Mouse (Mus musculus) urinary bladder, postnatal 4 days (tissue): ENCODE results near the gene Cemip.

Experiments
- DNase-seq, 2 experiments: peaks; one replicate each; pipeline ENCODE4 v3.0.0; 2021 to 2022; ENCODE audit warnings: low spot score in 2 of 2

Cemip gene

DNA sequence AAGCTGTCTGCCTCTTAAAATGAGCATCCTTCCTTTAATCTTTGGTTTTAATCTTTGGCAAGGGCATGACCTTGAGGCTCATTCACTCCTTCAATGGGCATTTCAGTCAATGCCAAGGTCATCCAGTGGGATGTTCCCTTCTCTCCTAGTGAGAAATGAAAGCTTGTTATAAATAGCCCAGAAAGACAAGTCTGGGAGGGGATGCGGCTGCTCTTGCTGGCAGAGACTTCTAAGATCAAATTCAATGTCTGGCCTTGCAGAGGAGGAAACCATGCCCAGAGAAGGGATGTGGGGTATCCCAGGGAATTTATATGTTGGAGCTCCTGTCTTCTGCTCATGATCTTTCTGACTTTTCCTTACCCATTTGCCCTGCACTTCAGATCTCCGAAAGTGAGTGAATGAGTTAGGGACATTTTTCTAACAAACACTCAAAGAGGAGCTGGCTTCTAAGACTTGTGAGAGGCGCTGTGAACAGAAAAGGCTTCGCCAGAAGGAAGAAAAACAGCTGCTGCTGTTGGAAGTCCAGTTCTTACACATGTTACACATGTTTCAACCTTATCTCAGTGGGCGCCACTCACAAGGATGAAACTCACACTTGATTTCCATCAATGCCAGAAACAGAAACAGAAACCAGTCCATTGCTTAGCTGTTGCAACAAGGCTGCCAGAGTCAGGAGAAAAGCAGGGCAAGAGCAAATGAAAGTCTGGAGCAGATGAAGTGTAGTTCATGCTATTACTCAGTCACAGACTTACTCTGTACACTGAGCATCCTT lies 120.1 kb downstream of the Cemip start:
- DNase-seq = no peak

GRCm38 (mm10) chr7:83965181-83965580 lies 121.1 kb downstream of the Cemip start:
- DNase-seq = no peak

DNA sequence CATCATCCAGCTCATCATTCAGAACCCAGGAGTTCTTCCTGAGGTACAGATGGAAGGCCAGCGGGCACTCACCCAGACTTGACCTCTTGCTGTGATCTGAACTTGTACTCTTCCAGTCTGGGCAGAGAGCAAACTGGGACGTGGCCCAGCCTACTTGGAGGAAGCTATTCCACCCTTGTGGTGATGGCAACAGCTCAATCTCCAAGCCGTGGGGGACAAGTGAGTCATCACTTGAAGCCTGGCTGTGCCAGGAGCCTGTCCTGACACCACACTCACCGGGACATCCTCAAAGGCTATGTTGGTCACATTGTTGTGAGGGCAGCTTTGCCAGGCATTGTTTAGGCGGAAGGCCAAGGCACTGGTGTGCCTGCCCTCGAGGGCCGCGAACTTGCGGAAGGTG lies 133.8 kb downstream of the Cemip start:
- DNase-seq = no peak

GRCm38 (mm10) chr7:83951327-83951726 lies 135.0 kb downstream of the Cemip start:
- DNase-seq = no peak

DNA sequence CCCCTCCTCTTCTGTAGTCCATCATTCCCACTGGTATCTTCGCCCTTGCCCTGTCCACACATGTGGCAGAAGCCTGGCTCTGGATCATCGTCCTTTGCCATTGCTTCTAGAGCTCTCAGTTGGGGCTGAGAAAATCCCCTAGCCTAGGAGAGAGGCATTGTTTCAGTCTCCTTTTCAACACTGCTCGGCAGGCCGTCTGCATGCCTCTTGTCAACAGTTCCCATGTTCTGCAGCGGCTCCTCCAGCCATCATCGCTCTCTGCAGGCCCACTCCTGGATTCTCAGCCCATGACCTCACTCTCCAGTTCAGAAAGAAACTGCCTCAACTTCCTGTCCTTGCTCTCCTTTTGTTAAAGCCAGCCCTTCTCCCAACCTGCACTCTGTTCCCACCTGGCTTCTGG lies 136.6 kb downstream of the Cemip start:
- no peak for DNase-seq

DNA sequence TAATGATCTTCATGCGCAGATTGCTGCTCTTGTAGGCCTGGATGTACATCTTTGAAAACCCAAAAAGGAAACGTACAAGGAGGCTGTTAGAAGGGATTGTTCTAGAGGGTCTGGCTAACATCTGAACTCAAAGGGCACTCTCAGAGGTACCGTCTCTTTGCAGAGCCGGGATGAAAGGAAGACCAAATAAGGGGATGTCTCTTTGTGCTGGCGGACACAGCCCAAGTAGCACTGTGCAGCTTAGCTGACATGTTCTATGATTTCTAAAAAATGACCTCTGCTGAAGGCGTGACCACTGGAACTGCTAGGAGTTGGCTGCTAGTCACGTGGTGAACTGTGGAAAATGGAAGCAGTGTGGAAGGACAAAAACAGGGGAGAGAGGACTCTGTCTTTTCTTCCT lies 137.6 kb downstream of the Cemip start:
- DNase-seq = no peak

DNA sequence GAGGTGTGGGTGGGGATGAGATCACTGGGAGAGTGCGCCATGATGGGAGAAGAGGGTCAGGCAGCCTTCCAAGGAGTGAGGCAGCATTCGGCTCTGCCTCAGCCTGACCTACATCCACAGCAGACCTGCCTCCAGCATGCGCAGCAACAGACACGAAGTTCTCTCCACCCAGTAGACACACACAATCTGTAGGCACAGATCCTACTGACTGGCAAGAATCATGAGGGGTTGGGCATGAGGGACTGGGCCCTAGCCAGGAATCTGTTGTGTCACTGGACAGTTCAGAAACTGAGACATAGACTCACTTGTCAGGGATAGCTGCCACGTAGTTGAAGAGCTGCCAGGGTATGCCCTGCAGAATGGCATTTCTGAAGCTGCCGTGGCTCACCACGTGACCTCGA lies 144.6 kb downstream of the Cemip start:
- no peak for DNase-seq

DNA sequence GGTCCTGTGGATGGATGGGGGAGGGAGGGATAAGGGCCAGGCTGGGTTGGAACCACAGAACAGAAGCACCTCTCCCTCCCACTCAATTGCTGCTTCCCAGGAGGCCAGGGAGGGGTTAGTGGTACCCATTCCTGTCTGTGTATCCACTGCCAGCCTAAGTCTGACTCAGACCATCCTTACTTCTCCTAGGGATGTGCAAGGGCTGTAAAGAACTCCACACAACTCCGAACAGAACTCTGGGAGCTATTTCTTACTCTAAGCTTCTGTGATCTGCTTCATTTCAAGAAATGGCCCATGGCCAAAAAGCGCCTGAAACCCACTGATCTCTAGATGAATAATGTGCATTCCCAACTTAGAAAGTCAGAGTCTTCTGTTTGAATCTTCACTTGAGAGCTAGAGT lies 146.2 kb downstream of the Cemip start:
- DNase-seq = no peak

- DNase-seq = no peak
Observed at GRCm38 (mm10) chr7:83939017-83939721, 147.1 kb downstream of the Cemip start.

DNA sequence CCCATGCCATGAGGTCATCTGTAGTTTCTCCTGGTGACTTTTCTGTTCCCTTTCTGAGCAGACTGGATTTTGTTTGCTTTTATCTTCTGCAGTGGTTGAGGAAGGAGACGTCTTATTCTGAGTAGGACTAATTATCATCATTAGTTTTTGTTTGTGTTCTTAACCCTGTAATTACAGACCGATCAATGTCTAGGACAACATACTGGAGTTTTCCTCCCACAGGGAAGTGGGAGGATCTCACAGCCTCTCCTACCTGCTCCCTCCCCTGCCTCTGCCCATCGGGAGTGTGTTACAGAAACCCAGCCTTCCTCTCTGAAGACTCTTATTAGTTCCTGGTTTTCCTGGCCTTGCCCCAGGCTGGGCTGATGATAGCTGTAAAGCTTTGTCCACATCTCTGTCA lies 164.7 kb downstream of the Cemip start:
- no peak for DNase-seq

- no peak for DNase-seq
Observed at GRCm38 (mm10) chr7:83920241-83920640, 166.1 kb downstream of the Cemip start.

DNA sequence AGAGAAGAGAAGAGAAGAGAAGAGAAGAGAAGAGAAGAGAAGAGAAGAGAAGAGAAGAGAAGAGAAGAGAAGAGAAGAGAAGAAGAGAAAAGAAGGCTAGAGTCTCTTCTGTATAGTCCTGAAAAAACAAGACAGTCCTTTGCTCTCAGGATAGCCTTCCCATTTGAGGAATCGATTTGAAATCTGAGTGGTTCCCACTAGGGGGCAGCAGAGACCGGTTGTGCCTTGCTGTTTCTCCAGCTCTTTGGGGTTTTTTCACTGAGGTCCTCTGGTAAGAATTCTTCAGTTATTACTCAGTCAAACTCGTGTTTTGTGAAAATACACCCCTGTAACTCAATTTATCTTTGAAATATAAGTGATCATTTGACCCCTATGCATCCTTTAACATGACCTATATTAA lies 171.7 kb downstream of the Cemip start:
- peak; percentile 69 to 86 for DNase-seq

DNA sequence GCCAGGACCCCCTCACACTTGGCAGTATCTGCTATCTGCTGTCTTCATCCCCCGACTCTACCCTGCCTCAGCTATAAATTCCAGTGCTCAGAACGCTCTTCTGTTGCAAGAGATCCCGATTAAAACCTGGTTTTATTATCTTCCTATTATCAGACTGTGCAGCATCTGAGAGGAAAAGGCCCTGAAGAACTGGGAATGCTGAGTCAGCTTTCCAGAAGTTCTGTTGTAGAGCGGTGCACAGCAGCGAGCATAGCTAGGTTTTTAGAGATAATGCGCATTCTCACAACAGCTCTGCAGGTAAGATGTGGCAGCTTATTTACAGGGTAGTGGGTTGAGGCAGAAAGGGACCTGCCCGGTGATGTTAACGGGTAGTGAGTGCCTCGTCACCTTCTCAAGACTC lies 172.3 kb downstream of the Cemip start:
- DNase-seq = no peak

DNA sequence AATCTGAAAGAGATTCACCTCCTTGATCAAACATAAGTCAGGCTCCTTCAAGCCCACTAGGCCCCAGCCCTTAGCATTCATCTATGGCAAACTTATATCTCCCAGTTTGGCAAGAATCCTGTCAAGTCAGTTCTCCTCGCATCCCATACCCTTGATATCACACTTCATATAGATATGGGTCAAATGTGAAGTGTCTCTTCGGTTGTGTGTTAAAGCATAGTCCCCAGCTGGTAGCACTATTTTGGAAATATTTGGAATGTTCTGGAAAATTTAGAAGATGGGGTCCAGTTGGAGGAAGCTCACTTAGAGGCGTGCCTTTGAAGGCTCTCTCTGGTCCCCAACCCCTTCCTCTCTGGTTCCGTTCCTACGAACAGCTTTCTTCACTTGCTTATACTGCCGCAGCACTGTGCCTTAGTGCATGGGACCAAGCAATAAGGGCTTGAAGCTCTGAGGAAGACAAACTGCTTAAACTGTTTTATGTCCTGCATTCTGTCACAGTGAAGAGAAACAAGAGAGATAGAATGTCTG lies 172.8 kb downstream of the Cemip start:
- DNase-seq = no peak

DNA sequence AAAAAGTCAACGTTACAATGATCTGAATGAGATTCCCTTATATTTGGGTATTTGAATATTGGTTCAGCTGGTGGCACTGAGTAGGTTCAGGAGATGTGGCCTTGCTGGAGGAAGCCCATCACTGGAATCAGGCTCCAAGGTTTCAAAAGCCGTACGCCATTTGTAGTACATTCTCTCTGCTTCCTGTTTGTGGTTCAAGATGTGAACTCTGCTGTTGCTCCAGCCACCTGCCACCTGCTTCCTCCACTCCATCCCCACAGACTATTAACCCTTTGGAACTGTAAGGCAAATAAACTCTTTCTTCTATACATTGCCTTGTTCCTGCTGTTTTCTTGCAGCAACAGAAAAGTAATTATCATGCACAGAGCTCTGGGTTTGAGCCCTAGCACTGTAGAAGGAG lies 174.4 kb downstream of the Cemip start:
- DNase-seq = no peak

- DNase-seq = no peak
Observed at GRCm38 (mm10) chr7:83904831-83905230, 181.5 kb downstream of the Cemip start.

- no peak for DNase-seq
Observed at GRCm38 (mm10) chr7:83902296-83903145, 183.8 kb downstream of the Cemip start.

- no peak for DNase-seq
Observed at GRCm38 (mm10) chr7:83901425-83901824, 184.9 kb downstream of the Cemip start.

- no peak for DNase-seq
Observed at GRCm38 (mm10) chr7:83900519-83900918, 185.8 kb downstream of the Cemip start.

- DNase-seq = no peak
Observed at GRCm38 (mm10) chr7:83898267-83898666, 188.0 kb downstream of the Cemip start.

GRCm38 (mm10) chr7:83896077-83896740 lies 190.1 kb downstream of the Cemip start:
- no peak for DNase-seq

GRCm38 (mm10) chr7:83894348-83894747 lies 192.0 kb downstream of the Cemip start:
- no peak for DNase-seq
